Mouse (Mus musculus) forebrain, postnatal 0 days (tissue): ENCODE results near the gene Dag1. TPM values are rescaled to one million over a fixed set of nuclear protein-coding genes. Genes with fewer than 3 reads are reported as not detected.
A peak's percentile ranks its signal among the peaks of the same experiment; 100 is the strongest.

Source experiments
- ATAC-seq: fragments of 200-750 bp; cut with Nextera tagmentation; 2 replicates; pipeline ENCODE4 v1.8.0; 2017; ENCODE audit warnings: mild to moderate bottlenecking, moderate library complexity
- DNase-seq: peaks from one replicate; pipeline ENCODE4 v3.0.0-alpha.2; 2015
- H3K27ac ChIP-seq: fragments of 300-500 bp; sonication (generic); 2 replicates; pipeline ENCODE4 v1.5.1; 2014; ENCODE audit warnings: low read depth, mild to moderate bottlenecking, antibody characterized with exemption, low read length, moderate library complexity, mixed read lengths
- H3K27me3 ChIP-seq: fragments of 300-500 bp; sonication (generic); 2 replicates; pipeline ENCODE4 v1.6.1; 2014; ENCODE audit warnings: mild to moderate bottlenecking, low read length, mixed read lengths; ENCODE audit not compliant: insufficient read depth
- H3K36me3 ChIP-seq: fragments of 300-500 bp; sonication (generic); 2 replicates; pipeline ENCODE4 v1.6.1; 2014; ENCODE audit warnings: mild to moderate bottlenecking, moderate library complexity; ENCODE audit not compliant: insufficient read depth
- H3K4me1 ChIP-seq: fragments of 300-500 bp; sonication (generic); 2 replicates; pipeline ENCODE4 v1.6.1; 2014; ENCODE audit warnings: antibody characterized with exemption; ENCODE audit not compliant: insufficient read depth
- H3K4me2 ChIP-seq: fragments of 300-500 bp; sonication (generic); 2 replicates; pipeline ENCODE4 v1.6.1; 2014; ENCODE audit warnings: low read depth, mild to moderate bottlenecking, moderate library complexity
- H3K4me3 ChIP-seq: fragments of 300-500 bp; sonication (generic); 2 replicates; pipeline ENCODE4 v1.5.1; 2014; ENCODE audit warnings: low read depth, low read length, mixed read lengths
- H3K9ac ChIP-seq: fragments of 300-500 bp; sonication (generic); 2 replicates; pipeline ENCODE4 v1.6.1; 2014; ENCODE audit warnings: mild to moderate bottlenecking
- H3K9me3 ChIP-seq: fragments of 300-500 bp; sonication (generic); 2 replicates; pipeline ENCODE4 v1.6.1; 2016; ENCODE audit warnings: low read length
- CTCF ChIP-seq: sonication (generic); IDR thresholded peaks from 2 replicates; pipeline ENCODE4 v1.5.1; 2016; ENCODE audit warnings: antibody characterized with exemption, control low read depth, low read depth
- WGBS: fragments of 180-500 bp; shearing (Covaris S2); extraction: QIAGEN DNeasy Blood & Tissue Kit; methylation state at CpG from one replicate; pipeline ENCODE4 v1.1.7; 2014; 5-methylcytosine and 5-hydroxymethylcytosine counted together
- polyA plus RNA-seq: library from polyadenylated mRNA; unstranded; fragments of >200 nt; fragmentation: Nextera tagmentation; extraction: Ambion mirVana; gene quantifications from 2 replicates; pipeline ENCODE4 v1.2.1, GENCODE M21; 2015
- total RNA-seq: library from RNA; depleted of rRNA; stranded (reverse); fragments of >200 nt; gene quantifications from 2 replicates; pipeline ENCODE4 v1.2.3, GENCODE M21; 2014

The Dag1 gene
- total and polyA plus RNA-seq, 2 experiments from 2014 or later, result 77.4 to 114 TPM

DNA sequence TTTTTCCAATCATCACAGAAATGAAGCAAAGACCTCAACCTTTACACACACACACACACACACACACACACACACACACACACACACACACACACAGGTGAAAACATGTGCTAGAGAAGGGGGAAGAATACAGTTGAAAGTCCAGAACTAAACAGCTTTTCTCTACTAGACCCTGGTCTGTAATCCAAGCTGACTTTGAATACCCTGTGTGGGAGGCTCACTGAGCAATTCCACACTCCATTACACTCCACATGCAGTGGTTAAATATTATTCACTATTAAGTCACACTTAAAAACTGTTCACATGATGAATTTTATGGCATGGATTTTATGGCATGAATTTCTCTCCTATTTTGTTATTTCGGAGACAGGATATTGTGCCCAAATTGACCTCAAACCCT, 40.1 kb downstream of the Dag1 start:
- Histone ChIP-seq H3K27me3 (no peaks in the 10 kb centered on the region), H3K9ac (no peak overlapping the region), H3K36me3 (no peaks in the 10 kb centered on the region; the same call in 1 of the 2 replicates), H3K27ac (no peak overlapping the region), H3K4me2 (no peak overlapping the region), H3K4me1 (no peaks in the 10 kb centered on the region), H3K4me3 (no peak overlapping the region), H3K9me3 (no peaks in the 10 kb centered on the region)
- no peak for DNase-seq
- 100% methylated on average over 1 of the region's 1 CpGs for WGBS
- no peak for ATAC-seq
- TF ChIP-seq CTCF, result no peak

DNA sequence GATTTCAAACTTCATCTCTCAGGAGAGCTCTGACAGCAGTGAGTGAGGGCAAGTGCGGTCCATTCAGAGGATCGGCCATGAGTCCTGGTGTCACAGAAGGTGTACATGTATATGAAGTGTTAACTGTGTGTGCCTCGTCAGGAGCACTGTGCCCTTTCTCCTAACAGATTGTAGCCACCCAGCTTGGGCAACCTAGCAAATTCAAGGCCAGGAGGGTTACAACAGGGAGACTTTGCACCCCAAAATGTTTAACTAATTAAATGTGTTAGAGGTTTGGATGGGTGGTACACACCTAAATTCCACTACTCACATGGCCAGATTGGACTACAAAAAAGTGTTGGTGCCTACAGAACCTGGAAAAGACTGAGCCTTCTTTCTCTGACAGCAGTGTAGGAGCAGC, 42.2 kb downstream of the Dag1 start:
- Histone ChIP-seq H3K27ac (no peak overlapping the region), H3K9ac (no peak overlapping the region), H3K4me3 (no peak overlapping the region), H3K9me3 (no peaks in the 10 kb centered on the region), H3K4me1 (no peaks in the 10 kb centered on the region), H3K27me3 (no peaks in the 10 kb centered on the region), H3K36me3 (peaks cover 16% of the 10 kb centered on the region), H3K4me2 (no peak overlapping the region)
- no peak for TF ChIP-seq CTCF
- ATAC-seq (no peak), DNase-seq (no peak)
- 90% methylated on average over 3 of the region's 3 CpGs for WGBS

DNA sequence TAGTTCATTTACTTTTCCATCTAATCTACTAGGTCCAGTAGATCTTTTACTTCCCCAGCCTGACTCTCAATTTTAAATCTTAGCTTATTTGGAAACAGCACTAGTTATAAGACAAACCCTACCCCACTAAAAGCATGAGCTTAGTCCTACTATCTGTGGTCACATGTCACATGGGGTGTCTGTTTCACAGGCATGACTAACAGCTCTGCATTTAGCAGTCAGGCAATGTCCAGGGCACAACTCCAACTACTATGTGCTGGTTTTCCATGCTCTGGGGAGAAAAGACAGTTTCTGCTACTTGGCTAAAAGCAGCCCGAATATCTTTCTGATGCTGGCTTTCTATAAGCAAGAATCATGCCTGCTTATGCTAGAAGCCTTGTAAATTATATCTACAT, 43.4 kb downstream of the Dag1 start:
- WGBS, result 72% methylated on average over 1 of the region's 1 CpGs
- DNase-seq, result no peak
- H3K9ac ChIP-seq, result no peak overlapping the region

DNA sequence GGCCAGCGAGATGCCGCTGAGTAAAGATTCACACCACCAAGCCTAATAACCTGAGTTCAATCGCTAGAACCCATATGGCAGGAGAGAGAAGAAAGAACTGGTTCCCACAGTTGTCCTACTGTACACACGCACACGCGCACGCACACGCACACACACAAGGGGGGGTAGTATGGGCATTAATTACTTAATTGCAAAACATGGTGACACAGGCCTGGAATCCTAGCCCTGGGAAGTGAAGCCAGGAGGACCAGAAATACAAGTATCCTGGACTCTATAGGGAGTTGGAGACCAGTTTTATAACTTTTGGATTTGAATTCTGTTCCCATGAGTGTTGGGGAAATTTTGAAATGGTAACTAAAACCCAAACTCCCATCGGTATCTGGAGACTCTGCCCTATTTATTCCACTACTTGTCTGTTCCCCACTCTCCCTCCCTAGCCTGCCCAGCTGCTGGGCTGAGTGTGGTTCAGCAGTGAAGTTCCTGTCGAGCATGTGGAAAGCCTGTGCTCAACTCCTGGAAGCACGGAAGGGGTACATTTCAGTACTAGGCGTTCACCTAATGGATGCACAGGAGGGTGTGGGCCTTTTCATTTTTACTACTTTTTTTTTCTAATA, 43.9 kb downstream of the Dag1 start:
- DNase-seq, result no peak
- 85% methylated on average over 12 of the region's 12 CpGs for WGBS
- Histone ChIP-seq H3K27me3 (no peaks in the 10 kb centered on the region), H3K4me1 (no peaks in the 10 kb centered on the region), H3K27ac (no peak overlapping the region), H3K9ac (no peak overlapping the region), H3K9me3 (no peaks in the 10 kb centered on the region), H3K4me3 (no peak overlapping the region), H3K4me2 (no peak overlapping the region), H3K36me3 (peaks cover 26% of the 10 kb centered on the region)
- TF ChIP-seq CTCF, result no peak
- ATAC-seq, result no peak

More for the DNA sequence above, 43.4 kb downstream of the Dag1 start:
- Histone ChIP-seq H3K9me3 (no peaks in the 10 kb centered on the region), H3K4me1 (no peaks in the 10 kb centered on the region), H3K36me3 (peaks cover 25% of the 10 kb centered on the region), H3K27ac (no peak overlapping the region), H3K4me3 (no peak overlapping the region), H3K4me2 (no peak overlapping the region), H3K27me3 (no peaks in the 10 kb centered on the region)
- no peak for TF ChIP-seq CTCF
- 0 out of 2 replicates have a peak, but pooled peaks have one; percentile 38 for ATAC-seq

DNA sequence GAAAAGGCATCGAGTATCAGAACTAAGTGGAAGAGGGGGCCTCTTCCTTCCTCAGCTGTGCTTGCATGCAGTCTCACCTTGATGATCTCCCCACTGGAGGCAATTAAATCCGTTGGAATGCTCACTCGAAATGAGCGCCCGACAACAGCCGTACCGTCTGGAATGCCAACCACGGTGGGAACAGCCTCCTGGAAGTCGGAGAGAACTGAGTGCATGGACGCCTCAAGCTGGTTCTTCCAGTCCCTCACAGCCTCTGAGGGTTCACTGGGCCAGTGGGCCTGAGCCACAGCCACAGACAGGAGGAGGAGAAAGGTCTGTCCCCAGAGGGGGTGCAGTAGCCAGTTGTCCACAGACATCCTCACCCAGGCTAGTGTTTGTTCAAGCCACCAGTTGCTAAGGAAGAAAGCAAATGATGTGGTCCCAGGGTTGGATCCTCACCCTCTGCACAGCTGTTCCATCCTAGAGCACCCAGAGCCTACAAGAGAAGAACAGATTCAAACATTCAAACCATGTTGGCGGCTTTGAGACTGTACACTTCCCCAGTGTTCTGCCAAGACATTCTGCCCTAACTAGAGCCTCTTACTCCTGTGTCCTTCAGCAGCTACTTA, 45.7 kb downstream of the Dag1 start:
- Histone ChIP-seq H3K36me3 (peaks cover 26% of the 10 kb centered on the region), H3K4me2 (no peak overlapping the region), H3K9me3 (no peaks in the 10 kb centered on the region), H3K27me3 (no peaks in the 10 kb centered on the region), H3K4me3 (no peak overlapping the region), H3K4me1 (no peaks in the 10 kb centered on the region), H3K9ac (no peak overlapping the region), H3K27ac (no peak overlapping the region)
- WGBS, result 77% methylated on average over 11 of the region's 11 CpGs
- no peak for TF ChIP-seq CTCF
- DNase-seq (no peak), ATAC-seq (no peak)

DNA sequence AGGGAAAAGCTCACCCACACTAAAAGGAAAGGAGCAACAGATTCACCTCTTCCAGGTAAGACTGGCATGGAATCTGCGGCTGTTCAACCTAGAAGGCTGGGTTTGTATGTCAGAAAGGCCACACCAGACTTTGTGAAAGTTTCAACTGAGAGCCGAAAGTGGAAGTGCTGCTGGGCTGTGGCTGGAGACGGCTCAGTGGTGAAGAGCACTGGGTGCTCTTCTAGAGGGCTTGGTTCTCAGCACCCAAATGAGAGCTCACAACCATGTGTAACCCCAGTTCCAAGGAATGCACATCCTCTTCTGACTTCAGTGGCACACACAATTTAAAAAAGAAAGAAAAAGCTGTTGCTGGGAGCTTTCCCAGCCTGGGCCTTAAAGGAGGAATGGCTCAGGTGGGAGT, 46.4 kb downstream of the Dag1 start:
- H3K27me3 ChIP-seq, result no peaks in the 10 kb centered on the region
- no peaks in the 10 kb centered on the region for H3K4me1 ChIP-seq
- peaks cover 26% of the 10 kb centered on the region for H3K36me3 ChIP-seq
- no peak overlapping the region for H3K27ac ChIP-seq
- H3K4me3 ChIP-seq, result no peak overlapping the region
- no peaks in the 10 kb centered on the region for H3K9me3 ChIP-seq
- no peak overlapping the region for H3K9ac ChIP-seq
- WGBS, result 93% methylated on average over 3 of the region's 3 CpGs
- no peak for TF ChIP-seq CTCF
- no peak overlapping the region for H3K4me2 ChIP-seq
- DNase-seq (no peak), ATAC-seq (no peak)

DNA sequence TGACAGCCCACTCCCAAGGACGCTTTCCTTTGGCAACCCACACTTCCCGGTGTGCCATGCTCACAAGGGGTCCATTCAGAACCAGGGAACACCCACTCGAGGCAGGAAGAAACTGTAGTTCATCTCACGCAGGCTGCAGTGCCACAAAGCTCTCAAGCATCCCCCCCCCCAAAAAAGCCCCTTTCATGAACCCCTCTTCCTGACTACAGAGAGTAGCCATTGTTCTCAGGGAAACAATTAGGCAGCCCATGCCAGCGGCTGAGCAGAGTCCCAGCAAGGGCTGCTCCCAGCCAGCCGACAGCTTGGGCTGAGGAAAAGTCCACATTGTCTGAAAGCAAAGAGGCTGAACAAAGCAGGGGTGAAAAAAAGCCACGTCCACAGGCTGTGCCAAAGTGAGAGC, 50.7 kb downstream of the Dag1 start:
- Histone ChIP-seq H3K4me3 (no peak overlapping the region), H3K27me3 (no peaks in the 10 kb centered on the region), H3K36me3 (peaks cover 37% of the 10 kb centered on the region), H3K9me3 (no peaks in the 10 kb centered on the region), H3K9ac (no peak overlapping the region), H3K4me1 (no peaks in the 10 kb centered on the region), H3K27ac (peak overlapping the region; percentile 64), H3K4me2 (no peak overlapping the region)
- WGBS, result 8% methylated on average over 7 of the region's 7 CpGs
- DNase-seq, result peak; percentile 37
- no peak for TF ChIP-seq CTCF
- peak; percentile 77 for ATAC-seq
